Mouse (Mus musculus): ENCODE data around the gene Adcy1. TPM values are rescaled to one million over a fixed set of nuclear protein-coding genes. Genes with fewer than 3 reads are reported as not detected.

Gene Adcy1
- total RNA-seq, 1 experiment: 5.5 TPM

DNA sequence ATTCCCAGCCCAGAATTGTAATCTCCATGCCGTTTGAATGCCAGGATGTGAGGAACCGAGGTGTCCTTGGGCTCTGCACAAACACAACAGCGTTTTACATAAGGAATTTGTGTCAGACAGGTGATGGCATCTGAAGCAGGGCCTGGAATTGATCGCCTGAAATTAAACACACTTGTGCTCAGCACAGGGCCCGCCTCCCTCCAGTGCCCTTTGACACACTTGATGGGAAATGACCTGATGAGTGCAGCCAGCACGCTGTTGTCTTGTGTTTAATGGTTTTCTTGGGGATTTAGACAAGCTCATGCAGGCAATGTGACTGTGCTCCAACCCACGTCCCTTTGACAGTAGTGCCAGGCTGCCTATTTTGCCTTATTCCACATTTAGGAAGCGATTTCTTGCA is 124.2 kb downstream of the Adcy1 start:
- Histone ChIP-seq H3K36me3 (ENCODE audit: control insufficient read depth, insufficient read depth, low read length, poor library complexity, severe bottlenecking) (no peaks in the 10 kb centered on the region), H3K4me1 (ENCODE audit: control insufficient read depth in 2 of 2, insufficient read depth in 2 of 2, low read length in 2 of 2, poor library complexity in 1 of 2) (no peaks in the 10 kb centered on the region), H3K4me3 (ENCODE audit: insufficient read depth in 1 of 2, low read depth in 1 of 2, low read length in 2 of 2, poor library complexity in 1 of 2, severe bottlenecking in 1 of 2) (no peak overlapping the region), H3K27ac (ENCODE audit: insufficient read depth, low read depth, low read length, poor library complexity, severe bottlenecking) (no peak overlapping the region), H3K9ac (ENCODE audit: insufficient read depth, low read depth, low read length, poor library complexity, severe bottlenecking) (no peak overlapping the region), H3K9me3 (ENCODE audit: control insufficient read depth, insufficient read depth, low read depth, low read length) (no peaks in the 10 kb centered on the region)
- DNase-seq (ENCODE audit: low read depth, low spot score): no peak
- TF ChIP-seq CHD2 (IDR thresholded peaks at IDR 0.05; ENCODE audit: low read depth, low read length): no peak
- no peak for TF ChIP-seq HCFC1 (IDR thresholded peaks at IDR 0.05; ENCODE audit: borderline replicate concordance, insufficient read depth, low read length)
- TF ChIP-seq ZC3H11A (IDR thresholded peaks at IDR 0.05; ENCODE audit: borderline replicate concordance, low read depth, low read length): no peak
- no peak for TF ChIP-seq MAFK (IDR thresholded peaks at IDR 0.05; ENCODE audit: insufficient read depth, low read depth, low read length)
- no peak for TF ChIP-seq ZNF384 (IDR thresholded peaks at IDR 0.05; ENCODE audit: low read depth, low read length)
- in situ Hi-C loops (cut with MboI; ENCODE audit: low sequenced_read_pairs in 2 of 2, unreplicated experiment in 2 of 2): no loop called here

DNA sequence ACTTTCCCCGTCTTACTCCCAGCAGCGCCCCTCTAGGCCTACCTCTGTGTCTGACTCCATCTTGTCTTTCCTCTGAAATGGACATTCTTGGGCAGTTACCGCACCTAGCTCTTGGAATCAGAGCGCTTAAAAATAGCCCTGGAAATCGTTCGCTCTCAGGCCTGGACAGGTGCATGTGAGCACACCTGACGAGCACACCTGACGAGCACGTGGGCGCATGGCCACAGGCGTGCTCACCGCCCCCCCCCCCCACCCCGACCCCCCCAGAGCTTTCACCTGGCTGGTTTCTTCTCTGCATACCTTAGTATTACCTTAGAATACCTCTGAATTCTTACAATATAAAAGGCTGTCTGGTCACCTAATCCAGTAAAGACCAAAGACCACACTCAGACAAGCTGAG is 125.2 kb downstream of the Adcy1 start, which contains the start of gene Gm11985:
Gene Gm11985 (minus strand): TSS at position 101 of the 400 bp plus-strand sequence.
- in situ Hi-C loops (cut with MboI; ENCODE audit: low sequenced_read_pairs in 2 of 2, unreplicated experiment in 2 of 2): no loop called here
- Histone ChIP-seq H3K9ac (ENCODE audit: insufficient read depth, low read depth, low read length, poor library complexity, severe bottlenecking) (no peak within 1 kb of the TSS), H3K9me3 (ENCODE audit: control insufficient read depth, insufficient read depth, low read depth, low read length) (no peaks in the 10 kb centered on the region), H3K36me3 (ENCODE audit: control insufficient read depth, insufficient read depth, low read length, poor library complexity, severe bottlenecking) (no peaks in the 10 kb centered on the region), H3K4me1 (ENCODE audit: control insufficient read depth in 2 of 2, insufficient read depth in 2 of 2, low read length in 2 of 2, poor library complexity in 1 of 2) (no peaks in the 10 kb centered on the region), H3K4me3 (ENCODE audit: insufficient read depth in 1 of 2, low read depth in 1 of 2, low read length in 2 of 2, poor library complexity in 1 of 2, severe bottlenecking in 1 of 2) (no peak within 1 kb of the TSS), H3K27ac (ENCODE audit: insufficient read depth, low read depth, low read length, poor library complexity, severe bottlenecking) (no peak within 1 kb of the TSS)
- no peak for DNase-seq (ENCODE audit: low read depth, low spot score)
- no peak for TF ChIP-seq ZC3H11A (IDR thresholded peaks at IDR 0.05; ENCODE audit: borderline replicate concordance, low read depth, low read length)
- no peak for TF ChIP-seq HCFC1 (IDR thresholded peaks at IDR 0.05; ENCODE audit: borderline replicate concordance, insufficient read depth, low read length)
- TF ChIP-seq CHD2 (IDR thresholded peaks at IDR 0.05; ENCODE audit: low read depth, low read length): no peak
- TF ChIP-seq ZNF384 (IDR thresholded peaks at IDR 0.05; ENCODE audit: low read depth, low read length): no peak
- TF ChIP-seq MAFK (IDR thresholded peaks at IDR 0.05; ENCODE audit: insufficient read depth, low read depth, low read length): no peak

DNA sequence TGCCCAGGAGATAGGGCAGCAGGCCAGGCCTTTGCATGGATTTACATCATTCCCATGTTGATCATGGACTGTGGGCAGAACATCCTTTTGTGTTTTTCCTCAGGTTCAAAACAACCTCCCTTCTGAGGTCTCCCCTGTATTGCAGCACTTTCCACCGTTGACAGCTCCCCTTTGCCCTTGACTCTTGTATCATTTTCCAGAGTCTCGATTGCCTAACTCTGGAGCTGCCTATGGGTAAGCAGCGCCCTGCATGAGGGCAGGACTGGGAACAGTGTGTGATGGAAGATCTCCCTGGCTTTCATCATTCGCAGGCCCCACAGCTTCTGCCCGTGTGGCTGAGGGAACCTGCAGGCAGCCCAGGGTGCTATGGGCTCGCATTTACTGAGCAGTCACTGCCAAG is 129.4 kb downstream of the Adcy1 start:
- Histone ChIP-seq H3K9ac (ENCODE audit: insufficient read depth, low read depth, low read length, poor library complexity, severe bottlenecking) (no peak overlapping the region), H3K27ac (ENCODE audit: insufficient read depth, low read depth, low read length, poor library complexity, severe bottlenecking) (no peak overlapping the region), H3K4me1 (ENCODE audit: control insufficient read depth in 2 of 2, insufficient read depth in 2 of 2, low read length in 2 of 2, poor library complexity in 1 of 2) (no peaks in the 10 kb centered on the region), H3K36me3 (ENCODE audit: control insufficient read depth, insufficient read depth, low read length, poor library complexity, severe bottlenecking) (no peaks in the 10 kb centered on the region), H3K9me3 (ENCODE audit: control insufficient read depth, insufficient read depth, low read depth, low read length) (no peaks in the 10 kb centered on the region), H3K4me3 (ENCODE audit: insufficient read depth in 1 of 2, low read depth in 1 of 2, low read length in 2 of 2, poor library complexity in 1 of 2, severe bottlenecking in 1 of 2) (no peak overlapping the region)
- in situ Hi-C loops (cut with MboI; ENCODE audit: low sequenced_read_pairs in 2 of 2, unreplicated experiment in 2 of 2): no loop called here
- no peak for DNase-seq (ENCODE audit: low read depth, low spot score)
- TF ChIP-seq ZC3H11A (IDR thresholded peaks at IDR 0.05; ENCODE audit: borderline replicate concordance, low read depth, low read length): no peak
- no peak for TF ChIP-seq ZNF384 (IDR thresholded peaks at IDR 0.05; ENCODE audit: low read depth, low read length)
- no peak for TF ChIP-seq CHD2 (IDR thresholded peaks at IDR 0.05; ENCODE audit: low read depth, low read length)
- no peak for TF ChIP-seq MAFK (IDR thresholded peaks at IDR 0.05; ENCODE audit: insufficient read depth, low read depth, low read length)
- TF ChIP-seq HCFC1 (IDR thresholded peaks at IDR 0.05; ENCODE audit: borderline replicate concordance, insufficient read depth, low read length): no peak

DNA sequence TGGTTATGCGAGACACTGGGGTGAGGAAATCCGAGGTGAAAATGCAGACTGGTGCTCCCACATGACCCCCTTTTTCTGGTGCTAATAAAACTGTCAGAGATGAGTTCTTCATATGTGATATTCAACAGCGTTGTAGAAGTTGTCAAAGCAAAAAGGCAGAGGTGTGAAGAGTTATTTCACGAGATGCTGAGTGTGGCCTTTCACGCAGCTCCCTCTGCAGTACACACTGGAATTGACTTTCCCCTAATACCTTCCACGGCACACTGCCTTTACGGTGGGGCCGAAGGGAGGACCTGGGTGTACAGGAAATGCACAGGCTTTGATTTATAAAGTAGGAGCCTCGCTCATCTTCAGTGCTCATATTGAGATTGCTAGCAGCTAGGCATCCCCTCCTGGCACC is 129.8 kb downstream of the Adcy1 start:
- H3K4me1 ChIP-seq (ENCODE audit: control insufficient read depth in 2 of 2, insufficient read depth in 2 of 2, low read length in 2 of 2, poor library complexity in 1 of 2): no peaks in the 10 kb centered on the region
- DNase-seq (ENCODE audit: low read depth, low spot score): no peak
- H3K9ac ChIP-seq (ENCODE audit: insufficient read depth, low read depth, low read length, poor library complexity, severe bottlenecking): no peak overlapping the region
- H3K9me3 ChIP-seq (ENCODE audit: control insufficient read depth, insufficient read depth, low read depth, low read length): no peaks in the 10 kb centered on the region
- no peak overlapping the region for H3K4me3 ChIP-seq (ENCODE audit: insufficient read depth in 1 of 2, low read depth in 1 of 2, low read length in 2 of 2, poor library complexity in 1 of 2, severe bottlenecking in 1 of 2)
- in situ Hi-C loops (cut with MboI; ENCODE audit: low sequenced_read_pairs in 2 of 2, unreplicated experiment in 2 of 2): no loop called here
- TF ChIP-seq ZNF384 (IDR thresholded peaks at IDR 0.05; ENCODE audit: low read depth, low read length) (no peak), MAFK (IDR thresholded peaks at IDR 0.05; ENCODE audit: insufficient read depth, low read depth, low read length) (no peak), ZC3H11A (IDR thresholded peaks at IDR 0.05; ENCODE audit: borderline replicate concordance, low read depth, low read length) (no peak), CHD2 (IDR thresholded peaks at IDR 0.05; ENCODE audit: low read depth, low read length) (no peak), HCFC1 (IDR thresholded peaks at IDR 0.05; ENCODE audit: borderline replicate concordance, insufficient read depth, low read length) (no peak)
- H3K27ac ChIP-seq (ENCODE audit: insufficient read depth, low read depth, low read length, poor library complexity, severe bottlenecking): no peak overlapping the region
- no peaks in the 10 kb centered on the region for H3K36me3 ChIP-seq (ENCODE audit: control insufficient read depth, insufficient read depth, low read length, poor library complexity, severe bottlenecking)

Measured in ES-E14 (cell line).